Mouse (Mus musculus): ENCODE measurements at regions not wholly inside any gene's neighbourhood (a gene's known extent, or its start where the extent isn't known, plus 50 kb on each side); places are given as distances from the start of the nearest gene placed in this dataset.

DNA sequence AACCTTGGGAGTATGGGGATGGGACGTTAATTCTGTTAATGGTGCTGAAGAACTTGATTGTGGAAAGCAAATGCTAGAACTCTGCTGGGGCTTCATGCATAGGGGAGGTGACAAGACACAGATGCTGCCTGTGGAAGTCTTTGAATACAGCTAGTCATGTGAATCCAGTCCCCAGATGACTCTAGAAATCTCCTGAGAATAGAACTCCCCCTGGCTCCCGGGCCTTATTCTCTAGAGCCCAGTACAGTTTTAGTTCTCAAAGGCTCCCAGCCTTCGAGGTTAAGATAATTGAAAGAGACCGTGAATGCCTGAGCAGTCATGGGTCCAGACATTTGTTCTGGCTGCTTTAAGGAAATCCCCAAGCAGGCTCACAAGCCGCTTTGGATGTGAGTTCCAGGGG, 499.9 kb upstream of the Vstm2b start:
- no peaks in the 10 kb centered on the region for H3K27me3 ChIP-seq (ENCODE audit: insufficient read depth, low read length)
- WGBS, result 68% methylated on average over 5 of the region's 5 CpGs
- no peak overlapping the region for H3K4me2 ChIP-seq
- no peak for DNase-seq
- H3K27ac ChIP-seq (ENCODE audit: low read depth), result no peak overlapping the region
- no peak overlapping the region for H3K4me3 ChIP-seq (ENCODE audit: low read depth, low read length)
- TF ChIP-seq CTCF (IDR thresholded peaks at IDR 0.05; ENCODE audit: low read depth), result no peak
- no peak for ATAC-seq (ENCODE audit: insufficient read depth)
- no peaks in the 10 kb centered on the region for H3K36me3 ChIP-seq (ENCODE audit: insufficient read depth)
- H3K4me1 ChIP-seq (ENCODE audit: insufficient read depth), result no peaks in the 10 kb centered on the region
- no peak overlapping the region for H3K9ac ChIP-seq
- H3K9me3 ChIP-seq (ENCODE audit: low read depth, low read length), result no peaks in the 10 kb centered on the region

GRCm38 (mm10) chr7:40419332-40419731, 478.8 kb upstream of the Vstm2b start:
- Histone ChIP-seq H3K27ac (ENCODE audit: low read depth) (no peak overlapping the region), H3K27me3 (ENCODE audit: insufficient read depth, low read length) (no peaks in the 10 kb centered on the region), H3K4me2 (no peak overlapping the region), H3K9me3 (ENCODE audit: low read depth, low read length) (no peaks in the 10 kb centered on the region), H3K36me3 (ENCODE audit: insufficient read depth) (no peaks in the 10 kb centered on the region), H3K4me1 (ENCODE audit: insufficient read depth) (no peaks in the 10 kb centered on the region), H3K9ac (no peak overlapping the region), H3K4me3 (ENCODE audit: low read depth, low read length) (no peak overlapping the region)
- 59% methylated on average over 2 of the region's 2 CpGs for WGBS
- TF ChIP-seq CTCF (IDR thresholded peaks at IDR 0.05; ENCODE audit: low read depth), result no peak
- no peak for DNase-seq
- ATAC-seq (ENCODE audit: insufficient read depth), result no peak

DNA sequence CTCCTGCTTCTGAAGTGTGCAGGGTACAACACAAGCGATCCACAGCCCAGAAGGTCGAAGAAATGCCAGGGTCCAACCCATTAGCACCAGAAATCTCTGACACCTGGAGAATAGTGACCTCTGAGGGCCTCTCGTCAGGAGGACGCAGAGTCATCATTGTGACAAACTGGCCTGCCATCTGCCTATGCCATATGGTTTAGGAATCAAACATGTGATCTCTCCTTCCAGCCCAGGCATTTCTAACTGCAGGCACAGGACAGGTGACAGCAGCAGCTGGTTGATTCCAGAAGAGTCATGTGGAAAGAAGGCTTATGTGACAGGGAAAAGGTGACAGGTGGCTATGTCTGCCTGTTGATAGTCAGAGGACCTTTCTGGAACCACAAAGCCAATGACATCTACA, 476.0 kb upstream of the Vstm2b start:
- H3K4me3 ChIP-seq (ENCODE audit: low read depth, low read length), result no peak overlapping the region
- no peak for TF ChIP-seq CTCF (IDR thresholded peaks at IDR 0.05; ENCODE audit: low read depth)
- no peaks in the 10 kb centered on the region for H3K4me1 ChIP-seq (ENCODE audit: insufficient read depth)
- no peak overlapping the region for H3K27ac ChIP-seq (ENCODE audit: low read depth)
- 61% methylated on average over 4 of the region's 4 CpGs for WGBS
- ATAC-seq (ENCODE audit: insufficient read depth) (no peak), DNase-seq (no peak)
- H3K9ac ChIP-seq, result no peak overlapping the region
- H3K36me3 ChIP-seq (ENCODE audit: insufficient read depth), result no peaks in the 10 kb centered on the region
- H3K9me3 ChIP-seq (ENCODE audit: low read depth, low read length), result no peaks in the 10 kb centered on the region
- H3K27me3 ChIP-seq (ENCODE audit: insufficient read depth, low read length), result no peaks in the 10 kb centered on the region
- H3K4me2 ChIP-seq, result no peak overlapping the region

DNA sequence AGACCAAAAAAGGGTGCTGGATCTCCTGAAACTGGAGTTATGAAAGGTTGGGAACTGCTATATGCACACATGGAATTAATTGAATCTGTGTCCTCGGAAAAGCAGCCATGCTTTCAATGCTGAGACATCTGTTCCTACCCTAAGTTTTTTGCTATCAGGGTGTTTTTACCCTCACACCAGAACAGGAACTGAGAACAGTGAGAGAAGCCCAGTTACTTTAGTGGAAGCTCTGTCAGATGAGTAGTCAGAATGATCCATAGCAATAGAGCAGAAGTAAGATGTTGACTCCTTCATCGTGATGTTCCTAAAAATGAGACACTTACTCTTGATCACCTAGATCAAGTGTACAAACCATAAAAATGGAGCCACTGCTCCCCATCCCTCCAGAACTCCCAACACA, 468.7 kb upstream of the Vstm2b start:
- Histone ChIP-seq H3K4me1 (ENCODE audit: insufficient read depth) (no peaks in the 10 kb centered on the region), H3K36me3 (ENCODE audit: insufficient read depth) (no peaks in the 10 kb centered on the region), H3K27me3 (ENCODE audit: insufficient read depth, low read length) (no peaks in the 10 kb centered on the region), H3K9ac (no peak overlapping the region), H3K9me3 (ENCODE audit: low read depth, low read length) (no peaks in the 10 kb centered on the region), H3K27ac (ENCODE audit: low read depth) (no peak overlapping the region), H3K4me2 (no peak overlapping the region), H3K4me3 (ENCODE audit: low read depth, low read length) (no peak overlapping the region)
- ATAC-seq (ENCODE audit: insufficient read depth) (no peak), DNase-seq (no peak)
- 83% methylated on average over 2 of the region's 2 CpGs for WGBS
- no peak for TF ChIP-seq CTCF (IDR thresholded peaks at IDR 0.05; ENCODE audit: low read depth)

- Histone ChIP-seq H3K27ac (ENCODE audit: low read depth) (no peak overlapping the region), H3K27me3 (ENCODE audit: insufficient read depth, low read length) (no peaks in the 10 kb centered on the region), H3K4me1 (ENCODE audit: insufficient read depth) (no peaks in the 10 kb centered on the region), H3K9ac (no peak overlapping the region), H3K4me2 (no peak overlapping the region), H3K9me3 (ENCODE audit: low read depth, low read length) (no peaks in the 10 kb centered on the region), H3K36me3 (ENCODE audit: insufficient read depth) (no peaks in the 10 kb centered on the region), H3K4me3 (ENCODE audit: low read depth, low read length) (no peak overlapping the region)
- 49% methylated on average over 2 of the region's 2 CpGs for WGBS
- DNase-seq (no peak), ATAC-seq (ENCODE audit: insufficient read depth) (no peak)
- no peak for TF ChIP-seq CTCF (IDR thresholded peaks at IDR 0.05; ENCODE audit: low read depth)
Measured at GRCm38 (mm10) chr7:40433906-40434305, 464.2 kb upstream of the Vstm2b start.

DNA sequence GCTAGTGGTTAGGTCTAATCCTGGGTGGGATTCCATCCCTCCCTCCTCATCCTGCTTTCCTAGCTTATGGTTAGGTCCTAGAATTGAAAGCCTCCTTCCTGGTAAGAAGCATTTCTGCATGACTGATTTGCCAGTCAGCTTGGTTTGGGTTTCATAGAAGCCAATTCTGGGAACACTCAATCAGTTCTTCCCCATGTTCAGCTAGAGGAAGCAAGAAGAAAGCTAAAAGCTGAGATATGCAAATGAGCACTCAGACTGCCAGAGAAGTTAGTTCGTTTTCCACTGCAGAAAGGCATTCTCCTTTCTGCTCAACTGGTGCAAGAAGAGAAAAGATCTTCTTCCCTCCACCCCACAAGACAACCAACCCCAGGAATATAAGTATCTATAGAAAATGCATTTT, 457.0 kb upstream of the Vstm2b start:
- ATAC-seq (ENCODE audit: insufficient read depth) (no peak), DNase-seq (no peak)
- 35% methylated on average over 1 of the region's 1 CpGs for WGBS

GRCm38 (mm10) chr7:40441786-40442185, 456.3 kb upstream of the Vstm2b start:
- H3K4me3 ChIP-seq (ENCODE audit: low read depth, low read length), result no peak overlapping the region
- H3K27me3 ChIP-seq (ENCODE audit: insufficient read depth, low read length), result no peaks in the 10 kb centered on the region

More for the DNA sequence above, 457.0 kb upstream of the Vstm2b start:
- no peak overlapping the region for H3K4me2 ChIP-seq
- no peak for TF ChIP-seq CTCF (IDR thresholded peaks at IDR 0.05; ENCODE audit: low read depth)
- H3K27ac ChIP-seq (ENCODE audit: low read depth), result no peak overlapping the region
- no peaks in the 10 kb centered on the region for H3K36me3 ChIP-seq (ENCODE audit: insufficient read depth)
- H3K9me3 ChIP-seq (ENCODE audit: low read depth, low read length), result no peaks in the 10 kb centered on the region
- H3K9ac ChIP-seq, result no peak overlapping the region
- no peaks in the 10 kb centered on the region for H3K27me3 ChIP-seq (ENCODE audit: insufficient read depth, low read length)
- H3K4me3 ChIP-seq (ENCODE audit: low read depth, low read length), result no peak overlapping the region
- H3K4me1 ChIP-seq (ENCODE audit: insufficient read depth), result no peaks in the 10 kb centered on the region

GRCm38 (mm10) chr7:40466382-40466781, 431.7 kb upstream of the Vstm2b start:
- 58% methylated on average over 5 of the region's 5 CpGs for WGBS
- Histone ChIP-seq H3K4me1 (ENCODE audit: insufficient read depth) (no peaks in the 10 kb centered on the region), H3K4me3 (ENCODE audit: low read depth, low read length) (no peak overlapping the region), H3K36me3 (ENCODE audit: insufficient read depth) (no peaks in the 10 kb centered on the region), H3K9me3 (ENCODE audit: low read depth, low read length) (no peaks in the 10 kb centered on the region), H3K27me3 (ENCODE audit: insufficient read depth, low read length) (no peaks in the 10 kb centered on the region), H3K9ac (no peak overlapping the region), H3K27ac (ENCODE audit: low read depth) (no peak overlapping the region), H3K4me2 (no peak overlapping the region)
- no peak for TF ChIP-seq CTCF (IDR thresholded peaks at IDR 0.05; ENCODE audit: low read depth)
- DNase-seq, result no peak
- ATAC-seq (ENCODE audit: insufficient read depth), result no peak

More at GRCm38 (mm10) chr7:40441786-40442185, 456.3 kb upstream of the Vstm2b start:
- H3K4me2 ChIP-seq, result no peak overlapping the region
- H3K36me3 ChIP-seq (ENCODE audit: insufficient read depth), result no peaks in the 10 kb centered on the region
- no peaks in the 10 kb centered on the region for H3K4me1 ChIP-seq (ENCODE audit: insufficient read depth)
- no peaks in the 10 kb centered on the region for H3K9me3 ChIP-seq (ENCODE audit: low read depth, low read length)
- WGBS, result 70% methylated on average over 3 of the region's 3 CpGs
- H3K27ac ChIP-seq (ENCODE audit: low read depth), result no peak overlapping the region
- no peak for ATAC-seq (ENCODE audit: insufficient read depth)
- no peak overlapping the region for H3K9ac ChIP-seq
- no peak for DNase-seq
- no peak for TF ChIP-seq CTCF (IDR thresholded peaks at IDR 0.05; ENCODE audit: low read depth)

All from lung, embryonic 14.5 days (tissue).